Mouse (Mus musculus) stomach, postnatal 0 days (tissue): ENCODE data around the gene Vgf.

Experiments used
- CTCF ChIP-seq: IDR thresholded peaks from 2 replicates; pipeline ENCODE4 v1.5.1; 2016; ENCODE audit warnings: antibody characterized with exemption, low read depth, mild to moderate bottlenecking, moderate library complexity
- EP300 ChIP-seq: optimal IDR thresholded peaks from 2 replicates; pipeline ENCODE3; 2016; ENCODE audit warnings: antibody characterized with exemption

- TF ChIP-seq CTCF = peak; percentile 99
- TF ChIP-seq EP300 = no peak
These were observed 1.1 kb upstream of the Vgf start for GRCm38 (mm10) chr5:137025132-137025531.
